Mouse (Mus musculus) E14TG2a.4 (cell line): ENCODE measurements at regions not wholly inside any gene's neighbourhood (a gene's known extent, or its start where the extent isn't known, plus 50 kb on each side); places are given as distances from the start of the nearest gene placed in this dataset.

Experiments
- CTCF ChIP-seq: conservative IDR thresholded peaks from 2 replicates; pipeline ENCODE4 v1.5.1; 2014; ENCODE audit warnings: low read length
- NANOG ChIP-seq: IDR thresholded peaks from 2 replicates; pipeline ENCODE4 v1.6.1; 2014; ENCODE audit warnings: borderline replicate concordance, low read length, mixed read lengths
- POU5F1 ChIP-seq: IDR thresholded peaks from 2 replicates; pipeline ENCODE4 v1.6.1; 2014; ENCODE audit warnings: low read length, borderline replicate concordance

GRCm38 (mm10) chr8:26907347-26908170 lies 69.6 kb upstream of the Zfp703 start:
- no peak for TF ChIP-seq CTCF
- no peak for TF ChIP-seq NANOG
- no peak for TF ChIP-seq POU5F1
